Mouse (Mus musculus): ENCODE results near the gene Cdh5.
"Not testable (repeated sequence)": the region's sequence is repeated elsewhere in the genome, so short reads cannot be mapped to it uniquely, and the experiment has no call there.

Gene Cdh5

GRCm38 (mm10) chr8:104101415-104101814 lies at the start of gene Cdh5:
Gene Cdh5, plus strand, starts transcription at chr8:104101625.
- peak; percentile 75 to 90 for DNase-seq

- no peak for DNase-seq
These were observed 41.5 kb upstream of the Cdh5 start for GRCm38 (mm10) chr8:104059922-104060321.

- no peak for DNase-seq
These were observed 41.0 kb upstream of the Cdh5 start for GRCm38 (mm10) chr8:104060446-104060845.

GRCm38 (mm10) chr8:104061048-104061988 lies 40.1 kb upstream of the Cdh5 start:
- no peak for DNase-seq

- no peak for DNase-seq
These were observed 39.2 kb upstream of the Cdh5 start for GRCm38 (mm10) chr8:104061989-104062820.

- DNase-seq = peak in 1 of 2 experiments; percentile 41
These were observed 36.2 kb upstream of the Cdh5 start for GRCm38 (mm10) chr8:104065223-104065622.

GRCm38 (mm10) chr8:104065906-104066518 lies 35.4 kb upstream of the Cdh5 start:
- DNase-seq = no peak

- no peak for DNase-seq
These were observed 34.0 kb upstream of the Cdh5 start for GRCm38 (mm10) chr8:104067390-104067925.

GRCm38 (mm10) chr8:104068421-104069035 lies 32.9 kb upstream of the Cdh5 start:
- DNase-seq = no peak

- DNase-seq = not testable (repeated sequence)
These were observed 31.1 kb upstream of the Cdh5 start for GRCm38 (mm10) chr8:104070201-104070865.

- no peak for DNase-seq
These were observed 30.5 kb upstream of the Cdh5 start for GRCm38 (mm10) chr8:104070949-104071348.

GRCm38 (mm10) chr8:104075079-104075478 lies 26.3 kb upstream of the Cdh5 start:
- DNase-seq = no peak

GRCm38 (mm10) chr8:104076541-104077412 lies 24.6 kb upstream of the Cdh5 start:
- DNase-seq = peak; percentile 63 to 80

GRCm38 (mm10) chr8:104078091-104078490 lies 23.3 kb upstream of the Cdh5 start:
- DNase-seq = no peak

GRCm38 (mm10) chr8:104085281-104085680 lies 16.1 kb upstream of the Cdh5 start:
- DNase-seq = no peak

- no peak for DNase-seq
These were observed 14.8 kb upstream of the Cdh5 start for GRCm38 (mm10) chr8:104086615-104087014.

GRCm38 (mm10) chr8:104087091-104087490 lies 14.3 kb upstream of the Cdh5 start:
- DNase-seq = no peak

GRCm38 (mm10) chr8:104087878-104088277 lies 13.5 kb upstream of the Cdh5 start:
- DNase-seq = not testable (repeated sequence)

GRCm38 (mm10) chr8:104088881-104089280 lies 12.5 kb upstream of the Cdh5 start:
- DNase-seq = no peak

GRCm38 (mm10) chr8:104090993-104091900 lies 10.2 kb upstream of the Cdh5 start:
- DNase-seq = peak; percentile 14 to 41

Data from lung, postnatal 4 days (tissue).